Mouse (Mus musculus) MEL (cell line): Measurements from ENCODE around the gene Fam57b. TPM values are rescaled to one million over a fixed set of nuclear protein-coding genes. Genes with fewer than 3 reads are reported as not detected.
A peak's percentile ranks its signal among the peaks of the same experiment; 100 is the strongest.

Source experiments
- DNase-seq: peaks from one replicate; pipeline ENCODE4 v3.0.0; 2011; ENCODE audit warnings: low read depth, low spot score
- H3K27ac ChIP-seq: 2 replicates; pipeline ENCODE4 v1.5.1; 2012; ENCODE audit warnings: low read depth, mild to moderate bottlenecking, control low read depth, low read length, moderate library complexity; ENCODE audit not compliant: control insufficient read depth
- H3K27me3 ChIP-seq, 2 experiments: fragments of 150-350 bp in 1 of 2; sonication (generic) in 1 of 2; 2 replicates each; pipeline ENCODE4 v1.6.1; 2012; ENCODE audit warnings: low read length in 2 of 2, mild to moderate bottlenecking in 2 of 2, improper control_type of control experiment in 1 of 2, moderate library complexity in 1 of 2; ENCODE audit not compliant: insufficient read depth in 2 of 2, control insufficient read depth in 1 of 2
- H3K36me3 ChIP-seq, 2 experiments: 2 replicates each; pipeline ENCODE4 v1.6.1; 2012 to 2014; ENCODE audit warnings: low read length in 2 of 2, improper control_type of control experiment in 1 of 2, inconsistent platforms in 1 of 2, mild to moderate bottlenecking in 1 of 2; ENCODE audit not compliant: insufficient read depth in 2 of 2, control insufficient read depth in 1 of 2
- H3K4me1 ChIP-seq, 2 experiments: fragments of 150-350 bp in 1 of 2; sonication (generic) in 1 of 2; 2 replicates each; pipeline ENCODE4 v1.6.1; 2012; ENCODE audit warnings: low read length in 2 of 2, improper control_type of control experiment in 1 of 2, mild to moderate bottlenecking in 1 of 2; ENCODE audit not compliant: insufficient read depth in 2 of 2, control insufficient read depth in 1 of 2
- H3K4me3 ChIP-seq, 2 experiments: fragments of 150-350 bp in 1 of 2; sonication (generic) in 1 of 2; 2 replicates each; pipeline ENCODE4 v1.5.1; 2012; ENCODE audit warnings: low read depth in 2 of 2, low read length in 2 of 2, mild to moderate bottlenecking in 2 of 2, moderate library complexity in 2 of 2, control low read depth in 1 of 2, improper control_type of control experiment in 1 of 2; ENCODE audit not compliant: control insufficient read depth in 1 of 2, insufficient read depth in 1 of 2
- H3K79me2 ChIP-seq: 2 replicates; pipeline ENCODE4 v1.6.1; 2012; ENCODE audit warnings: mild to moderate bottlenecking, low read length, moderate library complexity; ENCODE audit not compliant: control insufficient read depth, poor library complexity, insufficient read depth
- H3K9ac ChIP-seq: 2 replicates; pipeline ENCODE4 v1.6.1; 2012; ENCODE audit warnings: low read depth, mild to moderate bottlenecking, control low read depth, low read length, moderate library complexity; ENCODE audit not compliant: control insufficient read depth, poor library complexity, severe bottlenecking
- H3K9me3 ChIP-seq: fragments of 150-350 bp; sonication (generic); replicated peaks from 2 replicates; pipeline ENCODE4 v1.6.1; 2012; ENCODE audit warnings: mild to moderate bottlenecking, low read length, improper control_type of control experiment, moderate library complexity; ENCODE audit not compliant: insufficient read depth
- BHLHE40 ChIP-seq: IDR thresholded peaks from 2 replicates; pipeline ENCODE4 v1.6.1; 2012; ENCODE audit warnings: low read depth, mild to moderate bottlenecking, inconsistent platforms, low read length, improper control_type of control experiment, borderline replicate concordance
- CTCF ChIP-seq, 3 experiments: IDR thresholded peaks in 2 of 3; conservative IDR thresholded peaks in 1 of 3; 2 replicates each; pipeline ENCODE4 v1.5.1; 2011 to 2012; ENCODE audit warnings: low read length in 3 of 3, low read depth in 2 of 3, mild to moderate bottlenecking in 2 of 3, improper control_type of control experiment in 1 of 3, inconsistent platforms in 1 of 3, mixed read lengths in 1 of 3, moderate library complexity in 1 of 3; ENCODE audit not compliant: control insufficient read depth in 1 of 3, insufficient read depth in 1 of 3, poor library complexity in 1 of 3, severe bottlenecking in 1 of 3
- EP300 ChIP-seq, 2 experiments: IDR thresholded peaks; 2 replicates each; pipeline ENCODE4 v1.6.1; 2011; ENCODE audit warnings: improper control_type of control experiment in 2 of 2, low read length in 2 of 2, low read depth in 1 of 2, mild to moderate bottlenecking in 1 of 2
- ETS1 ChIP-seq: IDR thresholded peaks from 2 replicates; pipeline ENCODE4 v1.6.1; 2012; ENCODE audit warnings: low read depth, mild to moderate bottlenecking, inconsistent platforms, low read length, improper control_type of control experiment, moderate library complexity
- GATA1 ChIP-seq: IDR thresholded peaks from 2 replicates; pipeline ENCODE4 v1.6.1; 2011; ENCODE audit warnings: low read depth, low read length, improper control_type of control experiment
- JUND ChIP-seq: IDR thresholded peaks from 2 replicates; pipeline ENCODE4 v1.6.1; 2011; ENCODE audit warnings: low read depth, mild to moderate bottlenecking, improper control_type of control experiment, low read length
- KAT2A ChIP-seq: conservative IDR thresholded peaks from 2 replicates; pipeline ENCODE4 v1.6.1; 2012; ENCODE audit warnings: low read depth, low read length, improper control_type of control experiment, inconsistent platforms
- MAFK ChIP-seq: IDR thresholded peaks from 2 replicates; pipeline ENCODE4 v1.6.1; 2011; ENCODE audit warnings: low read depth, mild to moderate bottlenecking, low read length, improper control_type of control experiment, borderline replicate concordance
- MEF2A ChIP-seq: IDR thresholded peaks from 2 replicates; pipeline ENCODE4 v1.6.1; 2014; ENCODE audit warnings: low read depth, mild to moderate bottlenecking, inconsistent platforms, low read length, improper control_type of control experiment; ENCODE audit not compliant: poor library complexity, insufficient replicate concordance, severe bottlenecking; ENCODE audit errors: extremely low read depth
- MYB ChIP-seq: IDR thresholded peaks from 2 replicates; pipeline ENCODE4 v1.6.1; 2011; ENCODE audit warnings: mild to moderate bottlenecking, low read depth, low read length, improper control_type of control experiment
- RAD21 ChIP-seq: IDR thresholded peaks from 2 replicates; pipeline ENCODE4 v1.6.1; 2011; ENCODE audit warnings: mild to moderate bottlenecking, low read depth, low read length, improper control_type of control experiment
- RCOR1 ChIP-seq: IDR thresholded peaks from 2 replicates; pipeline ENCODE4 v1.6.1; 2012; ENCODE audit warnings: low read depth, mild to moderate bottlenecking, inconsistent platforms, low read length, improper control_type of control experiment
- TCF12 ChIP-seq: IDR thresholded peaks from 2 replicates; pipeline ENCODE4 v1.6.1; 2014; ENCODE audit warnings: low read depth, mild to moderate bottlenecking, inconsistent platforms, low read length, improper control_type of control experiment, moderate library complexity
- USF1 ChIP-seq: IDR thresholded peaks from 2 replicates; pipeline ENCODE4 v1.6.1; 2014; ENCODE audit warnings: low read depth, mild to moderate bottlenecking, inconsistent platforms, low read length, improper control_type of control experiment, moderate library complexity
- ZKSCAN1 ChIP-seq: IDR thresholded peaks from 2 replicates; pipeline ENCODE4 v1.6.1; 2012; ENCODE audit warnings: low read depth, mild to moderate bottlenecking, inconsistent platforms, low read length, improper control_type of control experiment, moderate library complexity
- polyA plus RNA-seq, 2 experiments: library from polyadenylated mRNA; stranded (reverse) in 1 of 2; unstranded in 1 of 2; fragments of >175 nt in 1 of 2; fragments of >200 nt in 1 of 2; gene quantifications; 2 replicates each; pipeline versions ENCODE4 v1.2.1 to v1.2.4; 2012; ENCODE audit warnings: low replicate concordance in 2 of 2, low read depth in 1 of 2; ENCODE audit not compliant: insufficient read length in 2 of 2, insufficient read depth in 1 of 2, missing spikeins in 1 of 2
- total RNA-seq: library from RNA; depleted of rRNA; stranded (reverse); fragments of 300-350 nt; gene quantifications from 2 replicates; pipeline ENCODE4 v1.2.3, GENCODE M21; 2012

Gene Fam57b
- total and polyA plus RNA-seq, 3 experiments: 0.50 to 1.7 TPM; not detected in 1

- TF ChIP-seq EP300 (IDR thresholded peaks at IDR 0.05; ENCODE audit: low read depth in 1 of 2, low read length in 2 of 2): 0 out of 4 replicates have a peak, but pooled peaks of 1 of the 2 experiments have one; percentile 10
- no peak for TF ChIP-seq CTCF (IDR thresholded peaks at IDR 0.05 in 2 of 3, conservative IDR thresholded peaks at IDR 0.05 in 1 of 3; ENCODE audit: control insufficient read depth in 1 of 3, insufficient read depth in 1 of 3, low read depth in 2 of 3, low read length in 3 of 3, poor library complexity in 1 of 3, severe bottlenecking in 1 of 3)
- Histone ChIP-seq H3K36me3 (peaks cover 0 to 2% of the 10 kb centered on the region in 2 experiments; a peak in 2 of 4 replicates), H3K4me3 (no peak overlapping the region), H3K79me2 (no peaks in the 10 kb centered on the region; the same call in 1 of the 2 replicates), H3K27me3 (no peaks in the 10 kb centered on the region), H3K9me3 (no peaks in the 10 kb centered on the region), H3K9ac (no peak overlapping the region), H3K27ac (no peak overlapping the region), H3K4me1 (peaks cover 0 to 9% of the 10 kb centered on the region in 2 experiments; a peak in 3 of 4 replicates)
- DNase-seq: no peak
Observed at GRCm38 (mm10) chr7:126762471-126763008, 34.9 kb upstream of the Fam57b start.

- Histone ChIP-seq H3K27me3 (no peaks in the 10 kb centered on the region), H3K4me1 (peaks cover 5 to 10% of the 10 kb centered on the region in 2 experiments; a peak in 3 of 4 replicates)
Observed at GRCm38 (mm10) chr7:126765540-126765939, 31.9 kb upstream of the Fam57b start.

GRCm38 (mm10) chr7:126766201-126766600 is 31.3 kb upstream of the Fam57b start, which contains the start of gene Gdpd3:
TSS of gene Gdpd3 (plus strand) at chr7:126766334.
- Histone ChIP-seq H3K27me3 (no peaks in the 10 kb centered on the region), H3K4me3 (no peak within 1 kb of the TSS), H3K79me2 (no peaks in the 10 kb centered on the region), H3K9me3 (no peaks in the 10 kb centered on the region), H3K27ac (no peak within 1 kb of the TSS), H3K36me3 (peaks cover 0 to 3% of the 10 kb centered on the region in 2 experiments; a peak in 1 of 4 replicates), H3K9ac (no peak within 1 kb of the TSS), H3K4me1 (peaks cover 5 to 10% of the 10 kb centered on the region in 2 experiments; a peak in 1 of 4 replicates)
- TF ChIP-seq USF1: no peak
- TF ChIP-seq RCOR1: no peak
- no peak for TF ChIP-seq MAFK
- TF ChIP-seq CTCF (IDR thresholded peaks at IDR 0.05 in 2 of 3, conservative IDR thresholded peaks at IDR 0.05 in 1 of 3; ENCODE audit: control insufficient read depth in 1 of 3, insufficient read depth in 1 of 3, low read depth in 2 of 3, low read length in 3 of 3, poor library complexity in 1 of 3, severe bottlenecking in 1 of 3): no peak
- TF ChIP-seq BHLHE40: no peak
- DNase-seq: no peak

More at GRCm38 (mm10) chr7:126765540-126765939, 31.9 kb upstream of the Fam57b start:
- H3K9ac ChIP-seq: no peak overlapping the region
- no peak overlapping the region for H3K27ac ChIP-seq
- no peak overlapping the region for H3K4me3 ChIP-seq
- no peaks in the 10 kb centered on the region for H3K79me2 ChIP-seq
- H3K36me3 ChIP-seq: peaks cover 0 to 2% of the 10 kb centered on the region in 2 experiments; a peak in 1 of 4 replicates
- no peak for DNase-seq
- H3K9me3 ChIP-seq: no peaks in the 10 kb centered on the region
- TF ChIP-seq TCF12 (no peak), RAD21 (no peak), GATA1 (no peak), ETS1 (no peak), JUND (no peak), MYB (no peak), ZKSCAN1 (no peak), MEF2A (no peak), KAT2A (no peak), EP300 (IDR thresholded peaks at IDR 0.05; ENCODE audit: low read depth in 1 of 2, low read length in 2 of 2) (no peak)
